Mouse (Mus musculus): ENCODE data around the gene Axin2.

Axin2 gene

DNA sequence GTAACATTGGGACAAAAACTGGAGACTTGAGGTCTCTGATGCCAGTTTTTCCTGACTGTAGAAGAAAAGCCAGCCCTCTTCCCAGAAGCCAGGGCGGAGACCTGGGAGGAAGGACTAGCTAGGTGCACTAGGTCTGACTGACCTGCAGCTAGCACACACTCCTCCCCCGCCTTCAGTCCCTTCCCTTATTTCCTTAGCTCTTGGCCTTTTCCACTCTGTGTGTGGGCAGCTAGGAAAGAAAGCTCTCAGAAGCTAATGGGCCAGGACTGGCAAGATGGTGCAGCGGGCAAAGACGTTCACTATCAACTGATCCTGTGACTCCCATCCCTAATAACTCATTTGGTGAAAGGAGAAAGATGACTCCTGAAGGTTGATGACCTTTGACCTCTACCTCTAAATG, 17.8 kb upstream of the Axin2 start:
- DNase-seq (ENCODE audit: extremely low spot score, low read depth, low spot score), result no peak

DNA sequence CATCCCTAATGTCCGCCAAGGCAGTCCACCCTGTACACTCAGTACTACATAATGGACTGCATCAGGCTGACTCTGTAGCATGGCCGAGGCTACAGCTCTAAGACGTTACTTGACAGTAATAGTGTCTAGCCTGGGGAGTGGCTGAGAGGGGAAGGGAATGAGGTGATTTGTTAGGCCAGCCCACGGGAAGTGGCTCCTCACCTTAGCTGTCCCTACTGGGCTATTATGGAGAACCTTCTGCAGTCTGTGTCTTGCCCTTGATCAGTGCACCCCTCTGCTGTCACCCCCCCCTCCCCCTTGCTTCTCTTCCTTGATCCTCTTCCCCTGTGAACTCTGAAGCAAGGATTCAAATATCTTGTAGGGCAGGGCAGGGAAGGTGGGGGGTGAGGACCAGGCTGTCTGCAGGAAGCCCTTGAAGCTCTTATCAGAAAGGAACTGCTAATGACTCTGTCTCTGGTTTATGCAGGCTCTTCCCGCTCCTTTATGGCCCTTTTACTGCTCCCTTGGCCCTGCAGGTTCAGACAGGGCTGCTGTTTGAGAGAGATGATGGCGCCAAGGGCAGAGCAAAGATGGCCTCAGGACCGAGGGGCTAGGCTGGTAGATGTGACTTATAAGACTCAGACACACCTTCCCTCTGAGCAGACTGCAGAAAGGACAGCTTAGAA, 13.4 kb upstream of the Axin2 start:
- DNase-seq (ENCODE audit: extremely low spot score, low read depth, low spot score), result no peak

DNA sequence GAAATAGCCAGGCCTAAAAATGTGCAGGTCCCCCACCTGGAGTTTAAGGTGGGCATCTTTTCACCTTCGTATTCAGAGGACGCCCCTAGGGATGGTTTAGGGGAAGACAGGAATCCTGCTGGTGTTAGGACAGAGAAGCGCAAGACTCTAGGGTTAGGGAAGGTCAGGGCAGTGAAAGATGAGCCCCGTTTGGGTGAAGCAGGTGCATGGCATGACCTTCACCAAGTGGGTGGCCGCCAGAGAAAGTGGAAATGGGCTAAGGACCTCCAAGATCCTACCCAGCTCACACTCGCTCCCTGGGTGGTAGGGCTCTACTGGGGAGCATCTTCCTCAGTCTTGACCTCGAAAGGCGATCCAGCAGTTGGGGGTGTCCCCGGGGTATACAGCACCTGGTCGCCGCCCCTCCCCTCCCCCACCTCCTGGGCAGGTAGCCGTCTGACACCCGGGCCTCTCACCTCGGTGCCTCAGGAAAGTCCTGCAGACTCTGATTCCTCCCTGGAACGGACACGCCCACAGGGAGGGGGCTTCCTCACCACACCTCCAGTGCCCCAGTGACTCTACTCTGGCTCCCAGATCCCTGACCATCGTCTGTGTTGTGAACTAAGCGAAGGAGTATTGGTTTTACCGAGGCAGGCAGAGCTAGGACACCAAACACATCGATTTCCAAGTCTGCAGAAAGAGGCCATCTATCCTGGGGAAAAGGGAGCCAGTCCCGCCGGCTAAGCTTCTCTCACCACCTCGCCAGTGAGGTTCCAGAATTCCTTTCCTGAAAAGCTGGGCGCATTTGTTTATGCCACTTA, 10.6 kb upstream of the Axin2 start:
- DNase-seq (ENCODE audit: extremely low spot score, low read depth, low spot score), result no peak

DNA sequence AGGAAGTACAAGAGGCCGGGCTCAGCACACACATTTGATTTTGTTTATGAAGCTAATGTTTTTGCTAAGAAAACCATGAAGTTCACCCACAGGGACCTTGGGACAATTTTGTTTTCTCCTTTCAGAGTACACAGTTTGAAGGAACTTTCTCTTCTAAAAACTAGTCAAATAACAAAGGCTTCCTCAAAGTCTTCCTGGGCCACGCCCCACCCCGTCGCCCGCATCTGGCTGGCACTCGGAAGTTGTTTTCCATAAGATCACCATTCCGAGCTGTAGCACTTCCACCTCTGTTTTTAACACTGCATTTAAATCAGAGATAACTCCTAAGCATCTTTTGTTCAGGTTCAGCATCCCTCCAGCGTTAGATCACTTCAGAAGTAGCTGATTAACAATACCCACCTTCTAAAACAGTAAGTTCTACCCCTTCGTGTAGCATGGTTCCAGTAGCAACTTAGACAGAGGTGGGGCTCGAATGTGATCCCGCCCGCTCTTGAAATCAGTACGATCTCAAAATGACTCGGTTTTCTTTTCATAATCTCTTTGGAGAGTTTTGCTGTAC, 9.7 kb upstream of the Axin2 start:
- no peak for DNase-seq (ENCODE audit: extremely low spot score, low read depth, low spot score)

DNA sequence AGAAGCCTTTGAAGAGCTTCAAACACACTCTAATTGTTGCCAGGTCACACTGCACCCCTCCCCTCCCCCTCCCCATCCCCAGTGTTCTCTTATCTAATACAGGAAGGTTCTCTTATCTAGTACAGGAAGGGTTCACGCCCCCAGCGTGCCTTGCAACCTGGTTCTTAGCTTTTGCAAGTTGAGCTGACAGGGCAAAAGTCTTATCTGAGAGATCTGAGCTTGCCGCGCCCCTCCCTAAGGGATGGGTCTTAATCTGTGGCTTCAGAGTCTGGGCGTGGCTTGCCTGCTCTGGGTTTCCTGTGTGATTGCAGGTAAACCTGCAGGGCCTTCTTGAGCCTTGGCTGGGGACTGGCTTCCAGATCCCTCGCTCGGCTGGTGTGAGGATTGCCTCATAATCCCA, 9.2 kb upstream of the Axin2 start:
- no peak for DNase-seq (ENCODE audit: extremely low spot score, low read depth, low spot score)

DNA sequence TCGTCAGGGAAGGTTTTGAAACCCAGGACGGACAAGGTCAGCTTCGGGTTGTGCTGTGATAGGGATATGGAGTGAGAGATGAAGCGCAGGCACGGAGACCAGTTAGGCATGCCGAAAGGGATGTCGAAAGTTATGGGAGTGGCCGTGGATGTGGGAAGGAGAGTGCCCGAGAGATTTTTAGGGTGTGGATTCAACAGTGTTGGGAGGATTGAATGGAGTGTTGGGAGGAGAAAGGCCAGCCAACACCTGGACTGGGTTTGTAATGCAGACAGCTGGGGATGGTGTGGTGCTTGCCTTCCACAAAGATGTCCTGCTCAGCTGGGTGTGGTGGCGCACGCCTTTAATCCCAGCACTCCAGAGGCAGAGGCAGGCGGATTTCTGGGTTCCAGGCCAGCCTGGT, 8.0 kb upstream of the Axin2 start:
- no peak for DNase-seq (ENCODE audit: extremely low spot score, low read depth, low spot score)

DNA sequence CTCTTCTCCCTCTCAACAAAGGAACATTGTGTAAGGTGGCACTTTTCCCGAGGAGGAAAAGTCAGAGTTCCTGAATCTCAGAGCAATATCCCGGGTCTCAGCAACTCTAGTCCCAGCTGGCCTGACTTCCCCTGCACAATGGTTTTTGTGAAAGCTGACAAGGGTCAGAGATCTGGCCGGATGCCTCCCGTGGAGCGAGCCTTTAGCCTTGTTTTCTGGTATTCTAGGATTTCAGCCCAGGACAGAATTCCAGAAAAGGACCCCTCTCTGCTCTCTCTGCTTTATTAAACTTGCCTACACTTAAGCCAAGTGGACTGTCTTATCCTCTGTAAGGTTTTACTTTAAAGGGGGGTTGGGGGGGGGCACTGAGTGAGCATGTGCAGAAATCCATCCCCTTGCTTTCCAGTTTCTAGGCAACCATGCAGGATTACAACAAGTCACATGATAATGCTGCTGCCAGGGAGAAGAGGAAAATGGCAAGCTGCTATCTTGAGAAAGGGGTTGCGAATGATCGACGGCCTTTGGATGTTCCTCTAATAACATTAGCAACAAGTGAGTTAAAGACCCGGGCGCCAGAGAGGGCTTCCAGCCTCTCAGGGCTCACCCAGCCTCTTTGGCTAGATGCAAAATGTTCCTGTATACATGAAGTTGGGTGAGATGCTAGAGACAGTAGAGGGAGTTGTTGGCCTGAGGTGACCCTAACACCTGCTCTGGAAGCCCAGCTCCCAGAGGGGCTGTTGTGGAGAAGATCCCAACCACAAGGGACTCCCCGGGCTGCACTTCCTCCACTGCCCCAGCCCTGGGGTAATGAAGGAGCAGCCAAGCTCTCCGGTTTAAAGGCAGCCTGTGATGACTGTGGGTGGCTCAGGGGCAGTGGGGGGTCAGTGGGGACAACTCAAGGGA, 2.5 kb upstream of the Axin2 start:
- DNase-seq (ENCODE audit: extremely low spot score, low read depth, low spot score), result no peak

DNA sequence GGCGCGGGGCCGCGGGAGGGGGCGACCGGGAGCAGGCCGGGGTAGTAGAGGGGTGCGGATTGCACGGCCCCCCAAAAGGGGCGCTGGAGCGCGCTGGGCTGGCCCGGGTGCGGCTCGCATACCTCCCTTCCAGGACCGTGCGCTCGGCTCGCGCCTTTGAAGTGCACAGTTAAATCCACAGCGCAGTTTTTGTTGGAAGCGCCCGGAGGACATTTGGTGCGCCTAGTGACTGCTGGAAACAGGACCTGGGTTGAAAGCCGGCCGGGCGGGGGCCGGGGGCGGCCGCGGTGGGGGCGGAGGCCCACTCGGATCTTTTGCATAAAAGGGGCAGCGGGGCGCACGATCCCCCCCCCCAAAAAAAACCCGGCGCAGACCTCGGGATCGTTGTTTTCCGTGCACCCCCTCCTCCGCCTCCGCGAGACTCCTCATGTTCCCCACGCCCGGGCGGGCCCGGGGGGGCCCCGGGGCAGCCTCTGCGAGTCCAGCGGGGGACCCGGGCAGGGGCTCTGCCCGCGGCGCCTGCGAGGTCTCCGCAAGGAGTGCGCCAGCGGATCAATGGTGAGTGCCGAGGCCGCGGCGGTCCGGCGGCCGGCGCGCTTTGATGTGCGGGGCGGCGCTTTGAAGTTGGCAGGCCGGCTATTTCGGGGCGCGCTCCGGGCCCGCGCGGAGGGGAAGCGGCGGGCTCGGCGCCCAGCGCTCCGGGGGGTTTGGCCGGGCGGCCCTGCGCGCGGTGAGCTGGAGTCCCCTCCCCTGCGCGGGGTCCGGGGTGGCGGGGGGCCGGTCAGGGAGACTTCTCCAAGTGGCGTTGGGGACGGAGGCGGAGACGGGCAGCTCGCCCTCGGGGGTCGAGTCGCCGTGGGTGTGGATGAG, 722 bp downstream of the Axin2 start:
- DNase-seq (ENCODE audit: extremely low spot score, low read depth, low spot score), result no peak

DNA sequence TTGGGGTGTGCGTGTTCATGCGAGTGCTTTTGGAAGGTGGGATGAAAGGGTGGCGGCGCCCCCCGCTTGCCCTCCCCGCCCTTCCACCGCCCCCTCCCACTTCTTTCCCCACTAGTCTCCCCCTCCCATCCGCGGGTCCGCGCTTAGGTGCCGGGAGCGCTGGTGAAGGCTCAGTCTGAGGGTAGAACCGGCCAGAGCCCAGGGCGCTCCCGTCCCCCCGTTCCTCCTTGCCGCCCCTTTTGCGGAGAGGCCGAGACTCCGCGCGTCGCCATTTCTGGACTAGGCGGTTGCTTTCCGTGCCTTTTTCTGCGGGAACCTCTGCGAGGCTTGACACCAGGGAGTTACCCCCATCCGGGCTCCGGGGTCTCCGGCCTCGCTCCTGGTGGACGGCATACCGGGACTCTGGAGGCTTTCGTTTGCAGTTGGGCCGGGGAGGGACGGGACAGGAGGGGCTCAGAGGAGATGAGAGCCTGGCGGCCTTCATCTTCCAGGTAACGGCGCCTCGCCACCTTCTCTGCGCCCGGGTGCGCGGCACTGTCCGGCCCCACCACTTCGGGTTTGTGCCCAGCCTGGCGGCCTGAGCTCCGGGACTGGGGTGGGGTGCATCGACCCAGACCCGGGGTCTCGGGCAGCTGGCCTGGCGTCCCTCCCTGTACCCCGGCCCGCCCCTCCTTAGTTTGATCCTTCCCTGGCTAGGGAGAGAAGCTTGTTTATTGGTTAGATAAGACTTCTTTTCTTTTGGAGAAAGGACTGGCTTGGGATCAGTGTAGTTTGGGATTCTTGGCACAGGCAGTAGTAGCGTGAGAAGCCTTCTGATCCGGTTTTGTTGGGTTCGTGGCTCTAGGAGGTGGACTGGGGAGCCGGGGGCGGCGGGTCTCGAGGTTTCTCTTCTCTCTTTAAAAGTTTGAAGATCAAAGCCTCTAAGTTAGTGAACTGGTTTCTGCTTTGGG, 1.6 kb downstream of the Axin2 start:
- no peak for DNase-seq (ENCODE audit: extremely low spot score, low read depth, low spot score)

DNA sequence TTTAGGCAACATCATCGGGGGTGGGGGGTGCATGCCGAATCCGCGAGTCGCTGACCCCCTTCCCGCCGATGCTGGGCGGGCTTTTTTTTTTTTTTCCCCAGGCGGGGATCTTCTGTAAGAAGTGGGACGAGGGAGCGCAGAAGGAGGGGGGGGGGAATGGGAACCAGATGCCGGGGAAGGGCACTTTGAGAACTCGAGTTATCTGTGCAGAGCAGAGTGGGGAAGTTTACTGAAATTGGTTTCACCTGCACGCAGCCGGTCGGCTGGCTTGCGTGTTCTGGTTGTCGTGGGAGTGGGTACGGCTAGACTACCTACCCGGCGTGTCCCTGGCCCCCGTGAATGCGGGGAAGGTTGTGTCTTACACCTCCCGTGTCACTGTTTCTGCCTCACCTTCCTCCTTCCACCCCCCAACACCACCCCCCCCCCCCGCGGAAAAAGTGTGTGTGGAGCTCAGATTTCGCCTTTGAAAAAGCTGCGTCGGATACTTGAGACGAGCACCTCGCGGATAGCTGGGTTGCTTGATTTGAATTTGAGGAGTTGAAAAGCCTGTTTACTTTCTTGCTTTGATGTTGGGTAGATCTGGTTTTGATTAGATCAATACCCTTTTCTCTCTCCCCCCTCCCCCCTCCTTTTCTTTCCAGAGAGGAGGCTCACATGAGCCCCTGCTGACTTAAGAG, 2.5 kb downstream of the Axin2 start:
- DNase-seq (ENCODE audit: extremely low spot score, low read depth, low spot score), result no peak

DNA sequence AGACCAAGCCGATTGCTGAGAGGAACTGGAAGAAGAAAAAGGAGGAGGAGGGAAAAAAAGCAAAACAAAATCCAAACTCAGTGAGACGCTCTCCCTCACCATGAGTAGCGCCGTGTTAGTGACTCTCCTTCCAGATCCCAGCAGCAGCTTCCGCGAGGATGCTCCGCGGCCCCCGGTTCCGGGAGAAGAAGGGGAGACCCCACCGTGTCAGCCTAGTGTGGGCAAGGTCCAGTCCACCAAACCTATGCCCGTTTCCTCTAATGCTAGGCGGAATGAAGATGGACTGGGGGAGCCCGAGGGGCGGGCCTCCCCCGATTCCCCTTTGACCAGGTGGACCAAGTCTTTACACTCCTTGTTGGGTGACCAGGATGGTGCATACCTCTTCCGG, 3.0 kb downstream of the Axin2 start:
- DNase-seq (ENCODE audit: extremely low spot score, low read depth, low spot score), result no peak

DNA sequence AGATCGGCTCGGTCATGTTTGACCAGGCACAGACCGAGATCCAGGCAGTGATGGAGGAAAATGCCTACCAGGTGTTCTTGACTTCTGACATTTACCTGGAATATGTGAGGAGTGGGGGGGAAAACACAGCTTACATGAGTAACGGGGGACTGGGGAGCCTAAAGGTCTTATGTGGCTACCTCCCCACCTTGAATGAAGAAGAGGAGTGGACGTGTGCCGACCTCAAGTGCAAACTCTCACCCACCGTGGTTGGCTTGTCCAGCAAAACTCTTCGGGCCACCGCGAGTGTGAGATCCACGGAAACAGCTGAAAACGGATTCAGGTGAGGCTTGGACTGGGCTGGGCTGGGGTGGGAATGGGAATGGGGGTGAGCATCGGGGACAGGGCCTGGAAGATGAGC, 3.6 kb downstream of the Axin2 start:
- no peak for DNase-seq (ENCODE audit: extremely low spot score, low read depth, low spot score)

DNA sequence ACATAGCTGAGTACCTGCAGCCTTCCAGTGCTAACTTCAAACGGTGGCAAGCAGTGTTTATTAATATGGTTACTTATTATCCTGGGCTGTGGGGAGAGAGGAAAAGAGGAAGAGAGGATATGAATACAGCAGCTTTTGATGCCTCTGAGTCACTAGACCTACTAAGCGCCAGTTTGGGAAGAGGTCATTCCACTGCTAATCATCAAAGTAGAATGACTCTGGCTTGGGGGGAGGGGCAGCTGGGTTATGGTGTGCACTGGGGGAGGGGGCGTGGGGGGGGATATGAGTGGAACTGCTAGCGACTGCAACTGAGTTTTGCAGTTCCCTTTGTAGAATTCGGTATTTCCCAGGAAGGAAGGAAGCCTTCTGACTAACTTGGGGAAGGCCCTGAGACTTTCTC, 4.2 kb downstream of the Axin2 start:
- DNase-seq (ENCODE audit: extremely low spot score, low read depth, low spot score), result no peak

DNA sequence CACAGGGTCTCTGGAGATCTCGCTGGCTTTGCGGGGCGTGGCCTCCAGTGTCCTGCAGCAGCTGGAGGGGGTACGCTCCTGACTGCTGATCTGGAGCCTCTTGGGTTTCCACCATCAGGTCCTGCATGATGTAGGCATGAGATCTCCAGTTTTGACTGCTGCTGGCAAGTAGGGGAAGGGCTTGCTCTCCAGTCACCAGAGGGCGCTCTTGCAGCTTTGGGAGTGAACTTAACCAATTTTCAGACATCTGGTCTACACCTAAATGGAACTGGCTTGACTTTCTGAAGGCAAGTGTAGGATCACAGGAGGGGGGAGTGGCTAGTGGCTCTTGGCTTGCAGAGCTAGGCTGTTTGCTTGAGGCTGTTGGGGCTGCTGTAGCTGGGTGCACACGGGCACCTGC, 5.1 kb downstream of the Axin2 start:
- DNase-seq (ENCODE audit: extremely low spot score, low read depth, low spot score), result peak; percentile 81

DNA sequence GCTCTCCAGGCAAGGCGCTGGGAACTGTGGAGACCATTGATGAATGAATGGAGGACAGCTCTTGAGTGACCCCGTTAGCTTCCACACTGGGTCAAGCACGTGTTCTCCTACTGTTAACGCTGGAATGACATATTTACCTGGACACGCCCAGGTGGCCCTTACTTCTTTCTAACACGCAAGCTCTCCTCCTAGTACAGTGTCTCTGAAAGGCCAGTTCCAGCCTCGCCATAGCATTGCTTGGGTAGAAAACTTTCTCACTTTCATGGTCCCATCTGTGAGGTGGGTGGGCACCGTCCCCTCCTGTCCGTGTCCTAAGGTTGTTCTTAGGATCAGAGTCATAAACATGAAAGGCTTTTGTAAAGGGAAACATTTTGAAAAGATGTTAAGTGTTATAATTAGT, 5.7 kb downstream of the Axin2 start:
- DNase-seq (ENCODE audit: extremely low spot score, low read depth, low spot score), result no peak

DNA sequence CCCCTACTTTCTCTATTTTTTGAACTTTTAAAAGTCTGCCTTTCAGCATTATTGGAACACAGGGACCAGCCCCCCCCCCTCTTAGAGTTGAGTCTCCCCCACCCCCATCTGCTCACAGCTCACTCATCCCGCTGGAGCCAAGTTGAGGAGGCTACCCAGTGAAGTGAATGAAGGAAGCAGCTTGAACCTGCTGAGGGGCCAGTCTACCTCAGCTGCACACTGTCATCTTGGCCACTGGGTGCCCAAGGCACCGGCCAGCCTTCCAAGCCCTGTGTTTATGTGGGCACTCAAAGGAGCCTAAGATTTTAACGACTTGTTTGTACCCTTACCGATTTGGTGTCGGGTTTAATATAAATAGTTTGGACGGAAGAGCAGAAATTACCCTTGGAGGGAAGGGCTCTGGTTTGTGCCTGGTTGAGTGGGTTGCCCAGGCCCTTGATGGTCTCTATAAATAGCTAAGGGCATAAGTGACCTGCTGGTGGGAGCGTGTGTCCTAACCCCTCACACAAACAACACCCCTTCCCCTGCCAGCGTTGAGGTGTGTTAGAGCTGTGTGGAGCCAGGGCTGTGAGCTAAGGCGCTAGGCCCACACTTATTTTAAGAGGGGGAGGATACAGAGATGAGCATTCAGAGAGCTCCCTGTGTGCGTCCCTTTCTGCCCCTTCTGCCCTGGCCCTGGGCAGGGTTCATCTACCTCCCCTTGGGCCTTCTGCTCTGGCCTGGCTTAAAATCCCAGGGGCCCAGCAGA, 6.4 kb downstream of the Axin2 start:
- no peak for DNase-seq (ENCODE audit: extremely low spot score, low read depth, low spot score)

DNA sequence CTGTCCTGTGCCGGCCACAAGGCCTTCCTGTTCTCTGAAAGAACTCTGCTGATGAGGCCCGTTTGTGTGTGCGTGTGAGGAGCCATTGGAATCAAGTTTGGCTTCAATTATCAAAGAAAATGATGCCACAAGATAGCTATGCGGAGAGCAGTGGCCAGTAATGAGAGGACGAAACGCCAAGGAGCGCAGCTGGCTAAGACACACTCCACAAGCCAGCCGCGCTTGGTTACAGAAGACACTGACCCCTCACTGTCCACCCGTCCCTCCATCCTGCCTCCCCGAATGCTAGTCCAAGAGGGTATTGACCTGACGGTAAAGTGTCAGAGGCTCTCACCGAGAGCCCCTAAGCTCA, 6.9 kb downstream of the Axin2 start:
- DNase-seq (ENCODE audit: extremely low spot score, low read depth, low spot score), result no peak

DNA sequence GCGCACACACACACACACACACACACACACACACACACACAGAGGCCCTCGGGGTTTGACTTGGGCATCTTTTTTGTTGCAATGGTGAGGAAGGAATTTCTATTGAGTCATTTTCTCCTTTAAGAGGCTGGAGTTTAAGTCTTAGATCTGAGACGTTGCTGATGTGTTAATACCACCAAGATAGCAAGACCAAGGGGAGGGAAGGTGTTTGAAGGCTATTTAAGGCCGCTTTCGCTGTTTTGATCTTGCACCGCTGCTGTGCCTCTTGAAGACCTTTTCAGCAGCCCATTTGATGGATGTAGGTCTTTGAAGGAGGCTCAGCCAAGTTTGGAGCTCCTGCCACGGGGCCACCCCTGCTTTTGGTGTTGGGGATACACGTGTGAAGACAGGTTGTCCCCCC, 7.9 kb downstream of the Axin2 start:
- DNase-seq (ENCODE audit: extremely low spot score, low read depth, low spot score), result no peak

All from hindlimb bud, embryonic 11.5 days (tissue).